Mouse (Mus musculus): ENCODE measurements around the gene Kcnk3. TPM values are rescaled to one million over a fixed set of nuclear protein-coding genes. Genes with fewer than 3 reads are reported as not detected.

Gene Kcnk3
- polyA plus RNA-seq, 1 experiment, result 0.11 TPM

DNA sequence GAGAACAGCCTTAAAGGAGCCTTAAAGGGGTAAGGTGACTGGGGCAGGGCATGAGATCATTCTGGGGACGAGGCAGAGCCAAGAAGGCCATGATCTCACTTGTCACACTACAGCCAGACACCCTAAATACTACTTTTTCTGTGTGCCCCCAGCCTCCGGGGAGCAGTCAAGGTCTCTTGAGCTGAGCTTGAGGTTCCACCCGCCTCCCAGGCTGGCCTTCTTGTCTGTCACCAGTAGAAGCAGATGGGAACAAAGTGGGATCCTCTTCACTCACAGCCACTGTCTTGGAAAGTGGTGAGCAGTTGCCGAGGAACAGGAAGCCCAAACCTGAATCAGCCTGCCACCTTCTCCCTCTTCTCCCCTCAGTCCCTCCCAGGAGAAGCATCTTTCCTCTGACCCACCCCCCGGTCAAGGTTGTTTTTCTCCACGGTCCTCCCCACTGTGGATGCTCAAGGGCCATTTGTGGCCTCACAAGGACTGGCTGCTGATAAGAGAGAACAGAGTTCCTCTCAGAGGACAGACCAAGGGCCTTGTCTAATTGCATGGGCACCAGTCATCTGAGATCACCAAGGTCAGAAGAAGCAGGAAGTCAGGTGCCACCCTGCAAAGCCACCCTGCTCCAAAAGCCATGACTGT, 9.4 kb upstream of the Kcnk3 start:
- TF ChIP-seq USF1 (IDR thresholded peaks at IDR 0.05; ENCODE audit: low read depth) (no peak), TCF12 (IDR thresholded peaks at IDR 0.05; ENCODE audit: insufficient read depth, poor library complexity, severe bottlenecking) (no peak), MAX (IDR thresholded peaks at IDR 0.05; ENCODE audit: low read depth) (no peak)
- H3K4me2 ChIP-seq (ENCODE audit: low read depth), result no peak overlapping the region

GRCm38 (mm10) chr5:30580725-30581124, 7.2 kb upstream of the Kcnk3 start:
- Histone ChIP-seq H3K27me3 (ENCODE audit: control insufficient read depth, insufficient read depth, insufficient read length) (peaks cover 50% of the 10 kb centered on the region), H3K4me2 (ENCODE audit: low read depth) (no peak overlapping the region), H3K36me3 (ENCODE audit: control insufficient read depth, insufficient read depth) (no peaks in the 10 kb centered on the region), H3K4me3 (no peak overlapping the region), H3K79me2 (ENCODE audit: control insufficient read depth, insufficient read depth) (no peaks in the 10 kb centered on the region), H3ac (ENCODE audit: control insufficient read depth, insufficient read length) (no peak overlapping the region)
- TF ChIP-seq E2F4 (IDR thresholded peaks at IDR 0.05; ENCODE audit: insufficient read depth) (no peak), MYOD1 (IDR thresholded peaks at IDR 0.05; ENCODE audit: control insufficient read depth in 1 of 3, insufficient read length in 2 of 3, low read depth in 2 of 3) (no peak), MAX (IDR thresholded peaks at IDR 0.05; ENCODE audit: low read depth) (no peak), CEBPB (IDR thresholded peaks at IDR 0.05; ENCODE audit: insufficient read depth, poor library complexity, severe bottlenecking) (no peak), MYOG (IDR thresholded peaks at IDR 0.05; ENCODE audit: control insufficient read depth in 1 of 3, insufficient read depth in 1 of 3, insufficient read length in 2 of 3, low read depth in 2 of 3) (no peak), TCF3 (IDR thresholded peaks at IDR 0.05; ENCODE audit: insufficient read length, low read depth) (no peak), POLR2A (IDR thresholded peaks at IDR 0.05; ENCODE audit: insufficient read length, low read depth) (no peak), SRF (IDR thresholded peaks at IDR 0.05; ENCODE audit: control insufficient read depth, insufficient read length, low read depth) (no peak), TCF12 (IDR thresholded peaks at IDR 0.05; ENCODE audit: insufficient read depth, poor library complexity, severe bottlenecking) (no peak), REST (IDR thresholded peaks at IDR 0.05; ENCODE audit: insufficient read depth, insufficient read length) (no peak), USF1 (IDR thresholded peaks at IDR 0.05; ENCODE audit: low read depth) (no peak), POLR2AphosphoS2 (IDR thresholded peaks at IDR 0.05; ENCODE audit: insufficient read length, low read depth) (no peak)

More for the DNA sequence above, 9.4 kb upstream of the Kcnk3 start:
- Histone ChIP-seq H3ac (ENCODE audit: control insufficient read depth, insufficient read length) (no peak overlapping the region), H3K36me3 (ENCODE audit: control insufficient read depth, insufficient read depth) (no peaks in the 10 kb centered on the region), H3K4me3 (no peak overlapping the region), H3K79me2 (ENCODE audit: control insufficient read depth, insufficient read depth) (no peaks in the 10 kb centered on the region), H3K27me3 (ENCODE audit: control insufficient read depth, insufficient read depth, insufficient read length) (peaks cover 50% of the 10 kb centered on the region)

DNA sequence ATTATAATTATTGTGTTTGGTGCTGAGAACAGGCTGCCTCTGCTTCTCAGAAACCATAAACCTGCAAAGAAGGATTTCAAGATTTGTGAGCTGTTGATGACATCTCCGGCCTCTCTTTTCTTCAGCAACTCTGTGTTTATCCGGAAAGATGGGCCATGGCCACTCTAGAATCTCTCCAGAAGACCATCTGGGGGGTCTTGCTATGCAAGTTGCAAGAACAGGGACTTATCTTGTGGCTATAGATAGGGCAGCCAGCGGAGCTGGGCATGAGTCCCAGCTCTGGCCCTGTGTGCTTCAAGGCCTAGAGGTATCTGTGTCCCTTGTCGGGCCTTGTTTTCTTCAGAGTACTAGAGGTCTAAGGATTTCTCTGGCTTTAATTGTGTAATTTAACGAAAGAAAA, 6.0 kb upstream of the Kcnk3 start:
- H3K36me3 ChIP-seq (ENCODE audit: control insufficient read depth, insufficient read depth), result no peaks in the 10 kb centered on the region
- H3K79me2 ChIP-seq (ENCODE audit: control insufficient read depth, insufficient read depth), result no peaks in the 10 kb centered on the region
- H3K4me3 ChIP-seq, result no peak overlapping the region
- H3K27me3 ChIP-seq (ENCODE audit: control insufficient read depth, insufficient read depth, insufficient read length), result peaks cover 49% of the 10 kb centered on the region
- H3K4me2 ChIP-seq (ENCODE audit: low read depth), result no peak overlapping the region
- H3ac ChIP-seq (ENCODE audit: control insufficient read depth, insufficient read length), result no peak overlapping the region
- no peak for TF ChIP-seq REST (IDR thresholded peaks at IDR 0.05; ENCODE audit: insufficient read depth, insufficient read length)

GRCm38 (mm10) chr5:30586616-30587015, 1.4 kb upstream of the Kcnk3 start:
- H3K36me3 ChIP-seq (ENCODE audit: control insufficient read depth, insufficient read depth), result no peaks in the 10 kb centered on the region

DNA sequence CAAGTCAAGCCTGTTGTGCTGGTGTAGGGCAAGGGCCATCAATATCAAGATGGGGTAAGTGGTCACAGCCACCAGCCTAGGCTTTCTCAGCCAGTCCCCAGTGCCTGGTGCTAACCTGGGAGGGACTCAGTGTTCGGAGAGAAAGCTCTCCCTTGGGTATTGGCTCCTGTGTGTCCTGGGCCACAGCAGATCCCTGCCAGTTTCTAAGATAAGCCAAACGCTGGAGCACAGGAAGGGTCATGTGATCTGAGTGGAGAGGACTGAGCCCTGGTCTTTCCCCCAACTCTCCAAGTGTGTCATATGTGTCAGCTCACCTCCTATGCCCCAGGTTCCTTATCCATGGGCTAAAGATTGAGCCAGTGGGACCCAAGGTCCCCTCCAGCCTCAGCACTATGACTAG, 869 bp upstream of the Kcnk3 start:
- no peaks in the 10 kb centered on the region for H3K36me3 ChIP-seq (ENCODE audit: control insufficient read depth, insufficient read depth)
- TF ChIP-seq TCF3 (IDR thresholded peaks at IDR 0.05; ENCODE audit: insufficient read length, low read depth) (no peak), SRF (IDR thresholded peaks at IDR 0.05; ENCODE audit: control insufficient read depth, insufficient read length, low read depth) (no peak), POLR2A (IDR thresholded peaks at IDR 0.05; ENCODE audit: insufficient read length, low read depth) (no peak), E2F4 (IDR thresholded peaks at IDR 0.05; ENCODE audit: insufficient read depth) (no peak), MAX (IDR thresholded peaks at IDR 0.05; ENCODE audit: low read depth) (no peak), POLR2AphosphoS2 (IDR thresholded peaks at IDR 0.05; ENCODE audit: insufficient read length, low read depth) (no peak), REST (IDR thresholded peaks at IDR 0.05; ENCODE audit: insufficient read depth, insufficient read length) (no peak), MYOG (IDR thresholded peaks at IDR 0.05; ENCODE audit: control insufficient read depth in 1 of 3, insufficient read depth in 1 of 3, insufficient read length in 2 of 3, low read depth in 2 of 3) (no peak), MYOD1 (IDR thresholded peaks at IDR 0.05; ENCODE audit: control insufficient read depth in 1 of 3, insufficient read length in 2 of 3, low read depth in 2 of 3) (no peak), USF1 (IDR thresholded peaks at IDR 0.05; ENCODE audit: low read depth) (no peak), CEBPB (IDR thresholded peaks at IDR 0.05; ENCODE audit: insufficient read depth, poor library complexity, severe bottlenecking) (no peak), TCF12 (IDR thresholded peaks at IDR 0.05; ENCODE audit: insufficient read depth, poor library complexity, severe bottlenecking) (no peak)
- no peaks in the 10 kb centered on the region for H3K79me2 ChIP-seq (ENCODE audit: control insufficient read depth, insufficient read depth)
- no peak overlapping the region for H3K4me3 ChIP-seq
- H3K4me2 ChIP-seq (ENCODE audit: low read depth), result no peak overlapping the region
- no peak overlapping the region for H3ac ChIP-seq (ENCODE audit: control insufficient read depth, insufficient read length)
- peaks cover 47% of the 10 kb centered on the region for H3K27me3 ChIP-seq (ENCODE audit: control insufficient read depth, insufficient read depth, insufficient read length)

More at GRCm38 (mm10) chr5:30586616-30587015, 1.4 kb upstream of the Kcnk3 start:
- Histone ChIP-seq H3ac (ENCODE audit: control insufficient read depth, insufficient read length) (no peak overlapping the region), H3K4me3 (no peak overlapping the region), H3K27me3 (ENCODE audit: control insufficient read depth, insufficient read depth, insufficient read length) (peaks cover 46% of the 10 kb centered on the region), H3K4me2 (ENCODE audit: low read depth) (no peak overlapping the region), H3K79me2 (ENCODE audit: control insufficient read depth, insufficient read depth) (no peaks in the 10 kb centered on the region)
- TF ChIP-seq SRF (IDR thresholded peaks at IDR 0.05; ENCODE audit: control insufficient read depth, insufficient read length, low read depth) (no peak), POLR2A (IDR thresholded peaks at IDR 0.05; ENCODE audit: insufficient read length, low read depth) (no peak), REST (IDR thresholded peaks at IDR 0.05; ENCODE audit: insufficient read depth, insufficient read length) (no peak), MAX (IDR thresholded peaks at IDR 0.05; ENCODE audit: low read depth) (no peak)
